Mouse (Mus musculus) E14TG2a.4 (cell line): Measurements from ENCODE around the gene Megf11.

Experiments
- H3K27me3 ChIP-seq: 2 replicates; pipeline ENCODE4 v1.6.1; 2014; ENCODE audit warnings: low read length, control low read depth; ENCODE audit not compliant: insufficient read depth
- H3K36me3 ChIP-seq: 2 replicates; pipeline ENCODE4 v1.6.1; 2014; ENCODE audit warnings: low read length, control low read depth; ENCODE audit not compliant: insufficient read depth
- H3K4me1 ChIP-seq: replicated peaks from 2 replicates; pipeline ENCODE4 v1.6.1; 2014; ENCODE audit warnings: low read depth, low read length, control low read depth
- H3K4me3 ChIP-seq: replicated peaks from 2 replicates; pipeline ENCODE4 v1.5.1; 2014; ENCODE audit warnings: mild to moderate bottlenecking, low read length
- H3K9me3 ChIP-seq: 2 replicates; pipeline ENCODE4 v1.6.1; 2014; ENCODE audit warnings: low read length, control low read depth
- CTCF ChIP-seq: conservative IDR thresholded peaks from 2 replicates; pipeline ENCODE4 v1.5.1; 2014; ENCODE audit warnings: low read length
- NANOG ChIP-seq: IDR thresholded peaks from 2 replicates; pipeline ENCODE4 v1.6.1; 2014; ENCODE audit warnings: borderline replicate concordance, low read length, mixed read lengths
- POU5F1 ChIP-seq: IDR thresholded peaks from 2 replicates; pipeline ENCODE4 v1.6.1; 2014; ENCODE audit warnings: low read length, borderline replicate concordance

Megf11 gene

DNA sequence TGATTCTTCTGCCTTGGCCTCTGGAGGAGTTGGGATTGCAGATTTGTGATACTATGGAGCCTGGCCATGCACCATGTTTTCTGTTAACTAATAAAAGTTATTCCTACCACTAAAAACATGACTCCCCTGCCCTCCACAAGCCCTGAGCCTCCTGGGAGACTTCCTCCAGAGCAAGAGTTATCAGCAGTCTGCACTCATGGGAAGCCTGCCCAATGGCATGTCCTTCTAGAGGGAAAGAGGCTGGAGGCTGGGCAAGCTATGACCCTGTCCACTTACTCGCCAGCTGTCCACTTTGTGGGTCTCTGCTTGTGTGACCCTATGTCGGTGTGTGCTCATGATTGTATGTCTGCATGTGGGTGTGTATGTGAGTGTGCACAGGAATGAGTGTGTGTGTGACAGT lies 21.4 kb downstream of the Megf11 start:
- Histone ChIP-seq H3K27me3 (no peaks in the 10 kb centered on the region), H3K4me3 (no peak overlapping the region), H3K36me3 (no peaks in the 10 kb centered on the region), H3K4me1 (peaks cover 17% of the 10 kb centered on the region), H3K9me3 (peaks cover 7% of the 10 kb centered on the region; the same call in 1 of the 2 replicates)
- no peak for TF ChIP-seq CTCF
- TF ChIP-seq NANOG, result no peak
- TF ChIP-seq POU5F1, result no peak

DNA sequence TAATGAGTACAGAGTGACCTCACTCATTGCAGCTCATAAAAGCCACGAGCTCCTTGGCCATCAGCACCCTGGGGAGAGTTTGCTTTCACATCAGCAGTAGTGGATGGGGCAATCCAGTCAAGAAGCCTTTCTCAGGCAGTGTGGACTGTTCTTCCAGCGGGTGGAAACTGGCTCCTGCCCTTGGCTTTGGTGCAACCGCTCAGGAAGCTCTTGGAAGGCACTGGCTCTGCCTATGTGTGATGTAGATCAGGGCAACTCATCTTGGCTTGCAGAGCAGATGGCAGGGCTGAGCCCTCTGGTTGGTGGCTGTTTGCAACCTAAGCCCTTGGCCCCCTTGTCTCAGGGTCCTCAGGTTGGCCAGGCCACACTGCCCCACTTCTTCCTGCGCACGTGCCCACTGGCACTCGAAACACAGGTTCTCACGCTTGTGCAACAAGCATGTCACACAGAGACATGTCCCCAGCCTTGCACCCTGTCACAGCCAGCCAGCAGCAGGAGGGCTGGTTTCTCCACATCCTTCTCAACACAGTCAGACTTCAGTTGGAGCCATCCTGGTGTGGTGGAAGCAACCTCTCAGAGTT lies 22.1 kb downstream of the Megf11 start:
- Histone ChIP-seq H3K9me3 (peaks cover 7% of the 10 kb centered on the region; the same call in 1 of the 2 replicates), H3K27me3 (no peaks in the 10 kb centered on the region), H3K36me3 (no peaks in the 10 kb centered on the region), H3K4me1 (peaks cover 10% of the 10 kb centered on the region; the same call in 1 of the 2 replicates), H3K4me3 (no peak overlapping the region)
- TF ChIP-seq POU5F1 (no peak), NANOG (no peak), CTCF (no peak)

DNA sequence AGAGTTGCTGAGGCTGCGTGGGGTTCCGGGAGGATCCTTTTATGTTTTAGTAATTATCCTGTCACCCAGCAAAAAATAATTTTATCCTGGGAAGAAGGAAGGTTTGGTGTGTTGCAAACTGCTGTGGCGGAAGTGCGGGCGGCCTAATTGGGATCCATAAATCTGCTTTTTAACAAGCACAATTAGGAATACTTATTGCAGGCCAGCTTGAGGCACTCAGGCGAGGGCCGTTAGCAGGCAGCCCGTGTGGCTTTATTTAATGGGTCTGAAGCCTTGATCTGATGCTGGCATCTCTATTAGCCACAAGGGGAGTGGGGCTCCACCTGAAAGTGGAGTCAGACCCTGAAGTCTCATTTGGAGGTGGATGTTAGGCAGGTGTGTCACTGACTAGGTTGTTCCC lies 23.4 kb downstream of the Megf11 start:
- no peaks in the 10 kb centered on the region for H3K27me3 ChIP-seq
- TF ChIP-seq CTCF, result no peak
- no peak for TF ChIP-seq NANOG
- TF ChIP-seq POU5F1, result no peak
- no peaks in the 10 kb centered on the region for H3K36me3 ChIP-seq
- H3K9me3 ChIP-seq, result peaks cover 7% of the 10 kb centered on the region; the same call in 1 of the 2 replicates
- no peak overlapping the region for H3K4me3 ChIP-seq
- H3K4me1 ChIP-seq, result peaks cover 10% of the 10 kb centered on the region; the same call in 1 of the 2 replicates

DNA sequence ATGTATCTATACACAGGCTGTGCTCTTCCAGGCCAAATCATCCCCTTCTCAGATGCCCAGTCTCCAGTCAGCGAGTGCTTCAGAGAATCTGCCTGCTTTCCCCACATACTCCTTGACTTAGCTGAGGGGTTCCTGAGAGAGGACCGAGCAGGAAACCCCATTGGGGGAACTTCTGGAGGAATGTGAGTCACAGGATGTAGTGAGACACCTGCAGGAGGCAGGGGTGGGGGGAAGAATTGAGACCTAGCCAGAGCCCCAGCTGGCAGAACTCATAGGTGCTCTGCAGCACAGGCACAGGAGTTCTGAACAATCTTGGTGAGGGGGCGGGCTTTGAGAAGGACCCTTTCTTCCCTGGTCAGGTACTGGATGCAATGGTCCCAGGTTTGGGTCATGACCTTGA lies 35.0 kb downstream of the Megf11 start:
- peaks cover 11% of the 10 kb centered on the region; the same call in 1 of the 2 replicates for H3K9me3 ChIP-seq
- H3K4me3 ChIP-seq, result no peak overlapping the region
- peaks cover 8% of the 10 kb centered on the region; the same call in 1 of the 2 replicates for H3K36me3 ChIP-seq
- H3K27me3 ChIP-seq, result no peaks in the 10 kb centered on the region
- H3K4me1 ChIP-seq, result no peaks in the 10 kb centered on the region
- no peak for TF ChIP-seq NANOG
- TF ChIP-seq POU5F1, result no peak

DNA sequence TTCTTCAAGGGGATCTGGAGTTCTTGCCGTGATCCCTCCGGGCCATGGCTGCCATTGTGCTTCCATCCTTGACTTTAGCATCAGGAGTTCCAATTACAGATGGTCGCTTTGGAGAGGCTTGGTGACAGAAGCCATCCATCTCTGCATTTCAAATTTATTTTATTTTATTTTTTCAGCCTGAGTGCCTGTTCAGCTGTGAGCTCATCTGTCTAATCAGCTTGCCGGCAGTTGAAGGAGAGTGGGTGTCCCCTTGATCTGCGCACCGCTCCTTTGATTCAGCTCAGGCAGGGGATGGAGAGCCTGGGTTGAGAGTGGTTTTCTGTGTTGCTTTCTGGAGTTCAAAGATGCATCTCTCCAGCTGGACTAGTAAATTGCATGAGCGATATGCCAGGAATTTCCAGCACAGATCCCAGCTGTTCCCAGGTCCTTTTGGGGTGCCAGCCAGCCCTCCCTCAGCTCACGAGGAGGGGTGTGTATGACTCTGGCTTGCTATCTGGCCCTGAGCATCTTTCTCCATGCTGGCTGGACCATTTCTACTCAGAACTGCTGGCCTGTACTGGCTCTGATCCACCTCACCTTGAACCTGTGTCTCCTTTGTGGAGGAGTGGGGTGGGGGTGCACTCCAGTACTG lies 36.7 kb downstream of the Megf11 start:
- H3K4me1 ChIP-seq, result no peaks in the 10 kb centered on the region
- H3K9me3 ChIP-seq, result peaks cover 11% of the 10 kb centered on the region; the same call in 1 of the 2 replicates
- TF ChIP-seq POU5F1 (no peak), CTCF (no peak), NANOG (no peak)
- H3K27me3 ChIP-seq, result no peaks in the 10 kb centered on the region
- H3K4me3 ChIP-seq, result no peak overlapping the region
- peaks cover 8% of the 10 kb centered on the region; the same call in 1 of the 2 replicates for H3K36me3 ChIP-seq

DNA sequence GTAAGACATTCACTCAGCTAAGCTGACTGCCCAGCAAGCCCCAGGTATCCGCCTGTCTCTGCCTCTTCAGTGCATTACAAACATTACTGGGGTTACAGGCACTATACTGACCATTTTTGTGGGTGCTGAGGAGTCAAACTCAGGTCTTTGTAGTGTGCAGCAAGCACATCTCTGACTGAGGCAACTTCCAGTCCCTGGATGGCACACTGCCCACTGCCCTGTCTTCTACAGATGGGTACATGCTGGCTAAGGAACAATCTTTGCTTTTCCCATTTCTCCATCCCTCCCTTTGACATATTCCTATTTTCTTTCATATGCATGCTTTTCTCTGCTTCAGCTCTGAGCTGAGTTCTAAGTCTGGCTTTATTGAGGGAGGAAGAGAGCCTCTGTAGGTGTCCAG lies 38.5 kb downstream of the Megf11 start:
- no peaks in the 10 kb centered on the region for H3K9me3 ChIP-seq
- no peak for TF ChIP-seq POU5F1
- TF ChIP-seq CTCF, result no peak
- TF ChIP-seq NANOG, result no peak
- no peaks in the 10 kb centered on the region for H3K4me1 ChIP-seq
- H3K36me3 ChIP-seq, result no peaks in the 10 kb centered on the region
- no peaks in the 10 kb centered on the region for H3K27me3 ChIP-seq
- no peak overlapping the region for H3K4me3 ChIP-seq

DNA sequence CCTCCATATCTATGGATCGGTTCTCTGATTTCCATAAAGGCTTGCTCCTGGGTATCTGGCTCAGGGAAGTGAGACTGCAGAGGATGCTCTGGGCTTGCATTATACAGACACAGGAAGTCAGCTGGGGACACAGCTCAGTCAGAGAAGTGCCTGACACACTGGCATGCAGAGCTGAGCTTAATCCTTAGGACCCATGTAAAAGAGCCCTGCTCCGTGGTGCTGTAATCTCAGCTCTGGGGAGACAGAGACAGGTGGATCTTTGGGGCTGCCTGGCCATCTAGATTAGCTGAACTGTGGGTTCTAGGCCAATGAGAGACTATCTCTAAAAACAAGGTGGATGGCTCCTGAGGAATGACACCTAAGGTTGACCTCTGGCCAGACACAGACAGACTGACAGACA lies 50.7 kb downstream of the Megf11 start:
- Histone ChIP-seq H3K4me3 (no peak overlapping the region), H3K36me3 (peaks cover 3% of the 10 kb centered on the region), H3K9me3 (peaks cover 12% of the 10 kb centered on the region), H3K4me1 (peaks cover 25% of the 10 kb centered on the region), H3K27me3 (no peaks in the 10 kb centered on the region)
- TF ChIP-seq POU5F1, result no peak
- TF ChIP-seq CTCF, result no peak
- no peak for TF ChIP-seq NANOG

DNA sequence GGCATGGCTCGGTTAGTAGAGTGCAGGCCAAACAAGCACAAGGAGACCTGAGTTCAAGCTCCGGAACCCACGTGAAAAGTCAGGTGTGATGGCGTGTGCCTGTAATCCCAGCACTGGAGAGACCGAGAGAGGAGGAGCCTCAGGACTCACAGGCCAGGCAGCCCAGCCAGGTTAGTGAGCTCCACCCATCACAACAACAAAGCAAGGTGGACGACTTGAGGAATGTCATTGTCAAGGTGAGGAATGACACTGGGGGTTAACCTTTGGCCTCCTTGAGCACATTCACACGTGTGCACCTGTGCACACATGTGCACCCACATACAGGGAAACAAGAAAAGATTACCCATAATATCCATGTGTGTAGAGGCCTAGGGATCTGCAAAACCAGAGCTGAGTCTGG lies 54.7 kb downstream of the Megf11 start:
- TF ChIP-seq POU5F1, result no peak
- no peak for TF ChIP-seq NANOG
- no peak for TF ChIP-seq CTCF

DNA sequence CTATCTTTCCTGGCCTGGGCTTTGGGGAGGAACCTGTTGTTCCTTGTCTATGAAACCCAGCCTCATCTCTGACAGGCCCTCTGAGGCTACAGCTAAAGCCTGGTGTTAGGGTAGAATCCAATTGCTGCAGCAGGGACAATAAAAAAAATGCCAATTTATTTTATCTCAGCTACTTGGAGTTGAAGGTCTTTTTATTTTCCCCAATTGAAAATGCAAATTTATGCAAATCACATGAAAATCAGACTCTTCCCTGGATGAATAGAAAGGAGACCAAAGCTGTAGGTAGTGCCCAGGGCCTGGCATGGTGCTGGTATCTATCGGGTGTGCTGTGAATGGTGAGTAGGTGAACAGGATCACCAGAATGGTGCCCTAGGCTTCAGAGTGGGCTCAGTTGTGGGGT lies 60.6 kb downstream of the Megf11 start:
- 0 out of 2 replicates have a peak, but pooled peaks cover 8% of the 10 kb centered on the region for H3K36me3 ChIP-seq
- TF ChIP-seq NANOG, result no peak
- no peak for TF ChIP-seq POU5F1
- no peak for TF ChIP-seq CTCF
- H3K4me1 ChIP-seq, result peaks cover 18% of the 10 kb centered on the region
- peaks cover 21% of the 10 kb centered on the region for H3K9me3 ChIP-seq
- no peak overlapping the region for H3K4me3 ChIP-seq
- no peaks in the 10 kb centered on the region; the same call in 1 of the 2 replicates for H3K27me3 ChIP-seq

More for the DNA sequence above, 54.7 kb downstream of the Megf11 start:
- Histone ChIP-seq H3K27me3 (no peaks in the 10 kb centered on the region), H3K9me3 (peaks cover 29% of the 10 kb centered on the region), H3K36me3 (peaks cover 8% of the 10 kb centered on the region; the same call in 1 of the 2 replicates), H3K4me3 (no peak overlapping the region), H3K4me1 (peaks cover 25% of the 10 kb centered on the region)
